Mouse (Mus musculus): ENCODE data around the gene Slc27a1.

DNA sequence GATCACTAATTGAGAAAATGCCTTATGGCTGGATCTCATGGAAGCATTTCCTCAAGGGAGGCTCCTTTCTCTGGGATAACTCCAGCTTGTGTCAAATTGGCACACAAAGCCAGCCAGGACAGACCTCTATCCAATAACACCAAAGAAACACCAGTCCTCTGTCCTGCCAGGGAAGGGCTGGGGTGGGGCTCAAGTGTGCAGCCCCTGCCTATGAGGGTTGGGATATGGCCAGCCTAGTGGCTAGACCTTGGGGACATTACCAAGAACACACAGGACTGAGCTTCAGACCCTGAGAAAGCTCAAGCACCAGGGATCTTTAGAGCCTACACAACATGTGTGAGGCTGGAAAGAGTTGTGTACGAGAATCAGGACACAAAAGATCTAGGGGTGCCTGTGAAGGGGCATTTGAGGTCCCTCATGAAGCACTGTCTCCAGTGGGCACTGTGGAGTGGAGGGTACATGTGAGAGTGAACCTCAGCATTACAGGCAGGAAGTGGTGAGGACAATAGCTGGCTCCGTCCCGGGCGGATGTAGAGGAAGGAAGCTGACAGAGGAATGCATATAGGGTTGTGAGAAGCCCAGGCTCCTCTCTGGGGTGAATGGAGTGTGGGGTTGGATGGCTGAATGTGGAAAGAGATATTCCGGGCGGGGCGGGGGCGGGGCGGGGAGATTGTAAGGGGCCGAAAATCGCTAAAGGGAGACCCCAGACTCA, 40.2 kb upstream of the Slc27a1 start:
- no peak for TF ChIP-seq POLR2A (IDR thresholded peaks at IDR 0.05; ENCODE audit: borderline replicate concordance, low read depth, low read length)
- TF ChIP-seq CTCF (IDR thresholded peaks at IDR 0.05; ENCODE audit: low read depth, low read length): no peak

Measured in bone marrow macrophage, adult 2 months (primary cell).